Mouse (Mus musculus) forelimb bud, embryonic 11.5 days (tissue): ENCODE measurements around the gene Gm38392.

Experiments used
- DNase-seq: peaks from one replicate; pipeline ENCODE4 v3.0.0-alpha.2; 2012; ENCODE audit warnings: low read depth, low spot score

Gm38392 gene

DNA sequence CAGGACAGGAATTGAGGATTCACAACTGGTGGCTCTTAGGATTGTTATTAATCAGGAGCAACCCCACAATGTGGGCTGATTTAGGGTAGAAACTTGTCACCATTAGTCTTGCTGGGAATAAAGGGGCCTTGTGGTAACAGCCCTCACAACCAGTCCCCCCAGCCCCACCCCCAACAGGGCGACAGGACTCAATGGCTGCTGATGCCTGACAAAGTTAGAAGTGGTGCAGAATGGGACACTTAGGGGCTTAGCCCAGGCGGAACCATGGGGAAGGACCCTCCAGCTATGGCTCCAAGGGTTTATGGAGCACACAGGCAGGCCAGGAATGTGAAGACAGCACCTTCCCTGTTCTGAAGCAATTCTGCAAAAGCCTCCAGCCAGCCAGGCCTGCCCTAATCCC, 51.4 kb downstream of the Gm38392 start:
- DNase-seq, result no peak

DNA sequence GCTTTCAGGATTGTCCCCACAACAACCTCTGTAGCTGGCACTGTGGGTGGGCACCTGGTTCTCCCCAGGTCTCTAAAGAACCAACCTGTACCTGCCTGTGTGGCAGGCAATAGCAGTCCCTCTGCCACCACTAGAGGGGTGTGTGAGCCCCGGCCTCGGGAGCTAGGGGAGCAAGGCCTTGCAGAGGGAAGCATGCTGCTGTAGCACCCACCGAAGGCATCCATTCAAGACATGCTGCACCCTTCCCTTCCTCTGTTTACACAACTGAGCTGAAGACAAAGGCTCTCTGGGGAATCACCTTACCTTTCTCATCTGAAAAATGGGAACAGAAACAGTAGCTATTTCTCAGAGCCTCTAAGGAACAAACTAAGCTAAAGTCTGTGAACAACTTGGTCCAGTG, 51.8 kb downstream of the Gm38392 start:
- DNase-seq, result no peak

DNA sequence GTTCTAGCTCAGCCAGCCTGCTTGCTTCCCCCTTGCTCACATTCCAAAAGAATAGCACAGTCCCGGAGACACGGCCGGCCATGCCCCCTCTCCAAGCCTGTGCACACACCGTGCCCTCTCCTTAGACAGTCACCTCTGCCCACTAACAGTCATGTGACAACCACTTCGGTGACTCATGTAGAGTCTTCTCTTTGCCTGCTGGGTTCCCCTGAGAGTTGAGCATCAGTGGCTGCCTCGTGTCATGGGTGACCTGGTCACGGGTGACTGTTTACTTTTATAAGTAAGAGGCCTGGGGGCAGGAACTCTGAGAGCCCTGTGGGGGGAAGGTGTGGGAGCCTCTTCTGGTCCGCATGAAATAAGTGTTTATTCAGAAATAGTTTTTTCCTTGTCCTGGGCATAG, 53.0 kb downstream of the Gm38392 start:
- no peak for DNase-seq

DNA sequence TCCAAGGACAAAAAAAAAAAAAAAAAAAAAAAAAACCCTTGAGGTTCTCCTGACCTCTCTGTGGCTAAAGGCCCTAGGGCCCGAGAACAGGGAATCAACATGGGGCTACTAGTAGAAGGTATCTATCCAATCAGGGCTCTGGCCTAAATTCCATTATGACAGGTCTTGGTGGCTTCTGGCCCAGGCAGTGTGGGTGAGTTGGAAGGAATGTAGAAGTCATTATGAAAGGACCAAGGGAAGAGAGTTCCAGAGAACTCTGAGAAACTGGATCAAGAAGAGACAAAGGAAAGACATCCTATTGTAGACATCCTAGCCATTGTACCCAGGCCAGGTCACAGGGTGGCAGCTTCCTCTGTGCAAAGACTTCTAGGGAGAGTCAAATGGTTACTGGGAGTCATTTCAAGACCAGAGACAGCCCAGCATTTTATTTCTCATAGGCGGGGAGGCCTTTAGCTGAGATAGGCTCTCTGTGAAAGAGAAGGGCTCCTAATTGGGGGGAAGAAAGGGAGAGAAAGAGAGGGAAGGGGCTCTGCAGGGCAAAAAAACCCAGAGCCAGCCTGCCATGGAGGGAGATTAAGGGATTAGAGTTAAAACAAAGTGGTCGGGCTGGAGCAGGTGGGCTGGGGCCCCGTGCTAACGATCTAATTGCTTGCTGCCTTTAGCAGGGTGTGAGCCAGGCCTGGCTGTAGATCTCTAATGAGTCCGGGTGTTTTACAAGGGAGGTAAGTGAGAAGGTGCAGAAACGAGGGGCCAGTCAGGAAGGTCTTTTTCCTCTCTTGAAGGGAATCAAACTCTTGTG, 54.0 kb downstream of the Gm38392 start:
- DNase-seq, result no peak

DNA sequence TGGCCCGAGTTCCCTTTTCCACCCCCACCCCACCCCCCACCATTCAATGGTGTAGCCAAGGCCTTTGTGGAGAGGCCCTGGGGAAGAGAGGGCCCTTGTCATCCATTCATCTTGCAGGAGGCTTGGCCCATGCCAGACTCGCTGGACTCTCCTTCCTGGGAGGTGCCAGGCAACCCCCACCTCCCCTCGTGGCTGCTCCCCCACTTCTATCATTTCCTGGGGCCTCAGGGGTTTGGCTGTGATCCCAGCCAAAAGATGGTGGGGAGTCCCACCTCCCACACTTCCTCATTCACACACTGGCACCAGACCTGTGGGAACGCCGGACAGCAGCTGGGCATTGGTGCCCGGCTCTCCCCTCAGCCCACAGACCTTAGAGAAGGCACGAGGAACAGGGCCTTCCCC, 54.7 kb downstream of the Gm38392 start:
- DNase-seq, result no peak

DNA sequence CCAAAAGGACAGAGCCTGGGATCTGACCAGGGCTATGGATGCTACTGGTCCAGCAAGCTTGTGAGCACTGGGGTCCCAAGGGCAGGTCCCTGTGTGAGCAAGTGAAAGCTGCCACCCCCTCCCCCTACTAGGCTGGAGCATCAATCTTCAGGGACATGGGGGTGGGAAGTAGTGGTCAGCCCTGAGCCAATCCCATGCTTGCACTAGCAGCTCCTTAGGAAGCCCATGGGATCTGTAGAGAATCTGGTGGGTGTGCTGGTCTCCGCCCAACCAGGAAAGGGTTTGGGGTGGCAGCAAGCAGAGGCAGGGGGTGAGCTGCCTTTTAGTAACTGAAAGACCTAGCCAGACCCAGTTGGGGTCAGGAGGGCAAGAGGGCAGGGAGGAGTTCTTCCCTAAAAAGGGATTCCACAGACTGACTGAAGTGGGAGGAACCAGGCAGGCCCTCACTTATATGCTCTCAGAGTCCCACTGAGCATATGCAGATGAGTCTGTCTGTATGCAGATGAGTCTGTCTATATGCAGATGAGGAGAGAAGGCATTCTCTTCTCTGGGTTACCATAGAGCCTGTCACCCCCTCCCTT, 55.9 kb downstream of the Gm38392 start:
- no peak for DNase-seq

DNA sequence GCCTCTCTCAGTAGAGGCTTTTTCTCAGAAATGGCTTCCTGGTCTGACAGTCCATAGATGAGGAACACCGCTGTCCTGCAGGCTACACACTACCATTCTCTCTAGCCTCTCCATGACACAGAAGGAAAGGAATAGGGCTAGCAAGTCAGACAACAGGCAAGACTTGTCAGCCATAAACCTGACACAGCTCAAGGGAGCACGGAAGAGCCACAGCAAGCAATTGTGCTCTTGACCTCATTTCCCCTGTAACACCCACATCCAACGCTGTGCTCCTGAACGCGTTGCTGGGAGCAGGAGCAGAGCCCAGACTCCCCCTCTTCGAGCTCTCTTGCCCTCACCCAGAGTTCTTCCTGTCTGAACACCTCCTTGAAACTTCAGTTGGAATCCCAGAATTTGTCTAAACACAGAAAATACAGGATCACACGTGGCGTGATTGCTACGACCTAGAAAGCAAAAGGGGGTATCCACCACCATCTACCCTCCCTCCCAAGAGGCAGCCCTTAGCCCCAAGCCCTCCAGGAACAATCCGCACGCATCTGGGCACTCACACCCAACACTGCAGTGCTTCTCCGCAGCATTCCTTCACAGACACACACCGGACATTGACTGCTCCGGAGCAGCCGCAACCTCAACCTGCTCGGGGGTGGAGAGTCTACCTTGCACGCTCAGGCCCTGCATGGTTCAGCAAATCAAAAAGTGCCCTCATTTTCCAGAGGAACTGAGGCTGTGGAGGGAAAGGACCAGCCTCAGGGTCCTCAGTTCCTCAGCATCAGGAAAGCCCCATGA, 56.6 kb downstream of the Gm38392 start:
- no peak for DNase-seq

DNA sequence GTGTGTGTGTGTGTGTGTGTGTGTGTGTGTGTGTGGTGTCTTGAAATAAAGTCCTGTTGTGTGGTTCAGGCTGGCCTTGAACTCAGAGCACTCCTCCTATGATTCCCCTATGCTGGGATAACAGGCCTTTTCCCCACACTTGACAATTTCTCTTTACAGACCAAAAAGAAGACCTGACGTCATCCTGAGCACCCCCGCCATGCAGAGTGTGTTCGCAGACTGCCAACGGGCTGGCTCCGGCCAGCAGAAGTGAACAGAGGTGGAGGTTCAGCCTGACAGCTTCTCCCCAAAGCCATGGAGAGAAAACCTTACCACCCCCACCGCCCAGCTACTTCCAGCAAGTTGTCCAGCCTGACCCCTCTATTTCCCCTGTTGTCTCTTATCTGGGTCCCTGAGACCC, 57.5 kb downstream of the Gm38392 start:
- no peak for DNase-seq

DNA sequence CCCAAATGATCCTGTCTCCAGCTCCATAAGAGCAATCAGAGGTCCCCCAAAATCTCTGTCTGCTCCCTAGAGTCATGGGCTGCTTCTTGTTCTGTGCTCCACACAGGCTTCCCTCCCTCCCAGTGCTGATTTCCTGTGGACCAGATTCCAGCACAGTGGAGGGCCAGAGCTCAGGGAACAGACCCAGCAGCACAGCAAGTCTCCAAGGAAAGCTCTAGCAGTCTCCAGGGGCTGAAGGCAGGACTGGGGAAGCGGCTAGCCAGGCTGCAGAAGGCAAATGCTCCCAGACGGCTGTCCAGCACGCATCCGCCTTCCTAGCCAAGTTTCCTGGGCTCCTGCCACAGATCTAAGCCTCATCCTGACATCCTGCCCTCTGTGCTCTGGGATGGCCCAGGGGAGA, 58.1 kb downstream of the Gm38392 start:
- DNase-seq, result no peak

DNA sequence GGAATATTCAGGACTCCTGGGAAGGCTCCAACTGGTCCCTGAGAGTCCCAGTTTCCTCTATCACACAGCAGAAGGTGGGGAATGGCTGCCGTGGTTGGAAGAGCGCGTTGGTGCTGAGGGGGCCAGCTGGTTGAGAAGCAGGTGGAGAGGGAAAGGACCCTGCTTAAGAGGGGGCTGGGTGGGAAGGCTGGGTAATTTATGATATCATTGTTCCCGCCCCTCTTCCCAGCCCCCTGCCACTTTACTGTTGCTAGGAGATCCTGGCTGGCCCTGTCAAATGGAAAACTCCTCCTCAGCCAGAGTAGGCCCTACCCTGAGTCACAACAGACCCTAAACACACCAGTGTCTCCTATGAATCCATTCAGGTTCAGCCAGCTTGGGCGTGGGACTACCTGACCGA, 59.0 kb downstream of the Gm38392 start:
- no peak for DNase-seq

DNA sequence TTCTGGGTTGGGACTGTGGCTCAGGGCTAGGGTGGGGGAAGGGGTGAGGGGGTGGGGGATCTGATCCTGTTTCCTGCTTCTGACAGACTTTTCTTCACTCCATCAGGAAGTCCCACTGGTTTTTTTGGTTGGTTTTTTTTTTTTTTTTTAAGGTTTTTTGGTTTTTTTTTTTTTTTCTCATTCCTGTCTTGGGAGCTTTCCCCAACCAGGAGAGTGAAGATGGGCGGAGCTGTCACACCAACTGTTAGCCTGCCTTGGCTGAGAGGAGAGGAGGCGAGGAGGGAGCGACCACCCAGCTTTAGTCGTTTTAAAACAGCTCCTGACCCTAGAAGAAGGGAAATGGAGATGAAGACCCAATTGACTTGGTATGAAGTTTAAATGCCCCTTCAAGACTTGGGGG, 59.8 kb downstream of the Gm38392 start:
- no peak for DNase-seq

DNA sequence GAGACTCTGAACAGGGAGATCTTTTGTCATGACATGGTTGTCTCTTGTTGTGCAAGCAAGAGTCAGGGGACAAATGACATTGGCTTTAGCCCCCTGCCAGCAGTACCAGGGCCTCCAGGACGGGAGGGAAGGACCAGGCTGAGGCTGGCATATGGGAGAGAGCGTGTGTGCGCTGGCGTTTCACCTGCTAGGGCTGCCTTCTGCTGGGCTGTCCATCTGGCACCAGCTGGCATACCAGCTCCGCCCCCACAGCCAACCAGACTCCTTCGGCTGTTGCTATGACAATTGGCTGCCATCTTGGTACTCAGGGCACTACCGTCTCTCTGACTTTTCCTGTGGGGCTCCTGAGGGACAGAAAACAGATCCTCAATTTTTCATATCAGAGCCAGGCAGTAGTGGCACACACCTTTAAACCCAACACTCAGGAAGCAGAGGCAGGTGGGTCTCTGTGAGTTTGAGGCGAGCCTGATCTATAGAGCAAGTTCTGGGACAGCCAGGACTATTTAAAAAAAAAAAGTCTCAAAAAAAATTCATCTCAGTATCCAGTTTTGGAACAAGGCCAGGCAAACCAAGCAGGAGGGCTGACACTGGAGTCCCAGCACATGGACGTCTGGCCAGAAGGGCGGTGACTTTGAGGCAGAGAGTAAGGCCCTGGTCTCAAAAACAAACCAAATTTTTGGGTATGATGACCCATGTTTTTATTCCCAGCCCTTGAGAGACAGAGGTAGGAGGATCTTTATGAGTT, 60.7 kb downstream of the Gm38392 start:
- no peak for DNase-seq

DNA sequence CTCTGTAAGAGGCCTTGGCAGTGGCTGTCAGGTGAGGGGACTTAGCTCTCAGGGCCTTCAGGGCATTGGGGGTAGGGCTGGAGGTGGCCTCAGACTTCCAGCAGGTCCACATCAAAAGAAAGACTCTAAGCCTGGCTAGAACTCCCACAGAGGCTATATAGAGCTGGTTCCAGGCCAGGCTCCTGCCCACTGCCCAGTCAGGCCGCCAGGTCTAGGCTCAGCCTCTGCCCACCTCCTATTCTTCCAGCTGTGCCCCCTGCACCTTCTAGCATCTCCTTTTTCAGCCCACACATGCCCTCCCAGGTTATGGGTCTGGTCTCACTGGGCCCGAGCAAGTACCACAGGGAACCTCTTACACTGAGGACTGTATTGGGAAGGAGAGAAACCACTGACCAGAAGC, 62.1 kb downstream of the Gm38392 start:
- DNase-seq, result no peak

DNA sequence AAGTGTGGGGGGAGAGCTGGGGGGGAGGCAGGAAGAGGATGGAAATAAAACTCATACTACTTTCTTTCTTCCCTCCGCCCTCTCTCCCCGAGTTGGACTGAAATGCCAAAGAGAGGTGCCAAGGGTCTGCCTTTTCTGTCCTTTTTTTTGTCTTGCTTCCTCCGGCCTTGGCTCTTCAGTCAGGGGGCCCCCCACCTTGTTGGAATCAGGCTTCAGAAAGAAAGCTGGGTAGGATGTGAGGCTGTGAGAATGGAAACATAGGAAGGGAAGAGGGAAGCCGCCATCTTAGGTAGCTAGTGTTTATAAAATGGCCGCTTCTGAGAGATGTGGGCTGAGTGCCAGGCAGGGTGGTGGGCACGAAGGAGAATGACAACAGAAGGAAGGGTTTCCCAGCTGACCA, 64.6 kb downstream of the Gm38392 start:
- DNase-seq, result no peak

DNA sequence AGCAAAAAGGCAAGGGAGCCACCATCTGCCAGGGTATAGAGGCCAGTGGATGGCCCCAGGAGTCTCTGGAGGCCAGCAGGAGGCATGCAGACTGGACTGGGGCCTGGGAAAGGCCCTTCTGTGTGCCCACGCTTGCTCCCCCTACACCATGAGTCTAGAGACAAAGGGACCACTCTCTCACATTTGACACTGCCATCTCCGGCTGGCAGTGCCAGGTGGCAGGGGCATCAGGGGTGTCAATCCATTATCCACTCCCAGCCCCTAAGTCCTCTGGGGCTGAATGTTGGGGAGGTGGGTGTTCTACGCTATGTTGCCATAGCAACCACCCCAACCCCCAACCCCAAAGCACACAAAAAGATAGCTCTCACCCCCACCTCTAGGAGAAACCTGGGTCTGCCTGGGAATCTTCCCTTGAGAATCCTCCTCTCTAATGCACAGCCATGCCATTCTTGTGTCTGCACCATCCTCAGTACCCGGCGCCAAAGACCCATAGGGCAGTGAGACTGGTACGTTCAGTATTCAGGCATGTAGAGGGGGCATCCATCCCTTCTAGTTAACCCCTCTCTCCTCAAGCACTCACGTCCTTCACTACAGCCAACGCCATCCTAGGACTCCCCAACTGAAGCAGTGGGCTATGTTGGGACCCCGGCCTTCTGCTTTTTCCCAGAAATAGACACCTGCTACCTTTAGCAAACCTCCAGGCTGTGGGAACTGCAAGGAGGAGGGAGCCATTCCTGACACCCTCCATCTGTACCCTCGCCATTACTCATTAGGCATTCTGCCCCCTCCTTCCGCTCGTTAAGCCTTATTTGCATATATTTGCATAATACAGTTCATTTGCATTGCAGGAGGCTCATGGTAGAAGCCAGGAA, 65.3 kb downstream of the Gm38392 start:
- DNase-seq, result no peak

DNA sequence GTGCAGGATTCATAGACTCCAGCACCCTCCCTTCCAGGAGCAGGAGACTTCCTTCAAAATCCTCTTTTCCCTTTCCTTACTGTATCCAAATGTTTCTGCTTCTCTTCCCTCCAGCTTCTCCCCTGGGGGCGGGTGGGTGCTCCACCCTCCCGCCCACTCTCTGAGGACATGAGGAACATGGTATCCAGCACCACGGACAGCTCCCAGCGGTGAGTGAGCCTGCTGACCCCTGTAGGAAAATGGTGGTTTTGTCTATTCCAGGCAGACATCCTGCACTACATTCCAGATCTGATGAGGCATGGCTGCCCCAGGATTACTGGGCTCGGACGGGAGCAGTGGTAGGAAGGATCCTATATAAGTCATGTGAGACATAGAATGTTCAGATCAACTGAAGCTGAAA, 66.2 kb downstream of the Gm38392 start:
- DNase-seq, result peak; percentile 90

DNA sequence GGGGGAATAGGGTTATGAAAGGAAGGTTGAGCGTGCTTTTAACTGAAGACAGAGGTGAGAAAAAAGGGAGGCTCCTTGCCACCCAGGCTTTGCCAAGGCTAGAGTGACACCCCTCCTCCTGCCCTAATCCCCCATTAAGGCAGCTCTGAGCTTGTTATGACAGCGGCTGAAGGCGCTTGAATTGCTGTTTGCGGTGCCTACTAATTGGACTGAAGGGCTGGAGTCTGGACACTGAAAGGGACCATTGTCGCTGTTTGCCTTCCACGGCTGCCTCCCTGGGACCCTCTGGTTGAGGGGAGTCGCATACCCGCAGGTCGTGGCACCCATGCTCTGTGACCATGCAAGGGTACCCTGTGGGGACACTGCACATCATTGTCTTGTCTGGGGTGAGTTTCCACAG, 67.1 kb downstream of the Gm38392 start:
- DNase-seq, result no peak

DNA sequence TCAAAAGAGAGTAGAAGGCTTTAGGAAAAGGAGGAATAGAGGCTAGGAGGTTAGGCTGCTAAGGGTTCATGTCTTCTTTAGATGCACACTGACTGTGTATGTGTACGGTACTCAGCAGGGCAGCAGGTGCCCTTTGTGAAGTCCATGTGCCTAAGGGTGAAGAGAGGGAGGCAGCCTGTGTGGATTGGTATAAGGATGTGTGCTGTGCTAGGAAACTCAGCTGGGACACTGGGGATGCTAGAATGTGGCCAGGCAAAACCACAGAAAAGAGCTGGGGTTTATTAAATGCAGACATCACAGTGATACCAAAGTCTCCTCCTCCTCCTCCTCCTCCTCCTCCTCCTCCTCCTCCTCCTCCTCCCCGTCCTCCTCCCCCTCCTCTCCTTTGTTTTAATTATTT, 69.3 kb downstream of the Gm38392 start:
- DNase-seq, result no peak

DNA sequence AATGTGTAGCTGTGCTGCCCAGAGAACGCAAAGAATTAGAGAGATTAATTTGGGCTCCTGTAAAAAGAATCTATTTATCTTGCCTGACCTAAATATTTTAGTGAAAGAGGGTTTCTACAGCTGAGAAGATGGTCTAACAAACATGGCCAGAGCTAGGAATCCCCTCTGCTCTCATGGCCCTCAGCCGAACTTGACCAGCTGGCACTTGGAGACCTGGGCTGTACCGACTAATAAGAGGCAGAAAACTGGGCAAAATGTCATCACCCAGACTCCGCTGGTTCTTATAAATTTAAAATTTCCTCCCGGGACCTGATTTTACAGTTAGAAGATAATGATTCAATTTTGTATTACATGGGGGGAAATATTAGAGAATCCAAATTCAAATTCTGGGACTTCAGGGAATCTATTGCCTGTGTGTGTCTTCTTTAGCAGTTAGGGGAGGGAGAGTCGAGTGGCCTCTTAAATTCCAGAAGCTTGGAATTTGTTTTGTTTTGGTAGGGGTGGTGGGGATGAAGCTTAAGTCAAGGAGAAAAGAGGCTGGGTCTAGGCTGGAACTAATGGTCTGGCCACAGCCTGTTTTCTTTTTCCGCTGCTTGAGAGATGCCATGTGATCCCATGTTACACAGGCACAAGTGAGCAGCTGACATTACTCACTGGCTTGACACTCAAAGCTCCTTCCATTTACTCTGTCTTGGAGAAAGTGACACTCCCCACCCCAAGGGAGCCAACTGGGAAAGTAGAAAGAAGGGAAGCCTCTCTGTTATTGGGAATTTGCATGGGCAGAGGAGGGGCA, 70.3 kb downstream of the Gm38392 start:
- DNase-seq, result no peak

DNA sequence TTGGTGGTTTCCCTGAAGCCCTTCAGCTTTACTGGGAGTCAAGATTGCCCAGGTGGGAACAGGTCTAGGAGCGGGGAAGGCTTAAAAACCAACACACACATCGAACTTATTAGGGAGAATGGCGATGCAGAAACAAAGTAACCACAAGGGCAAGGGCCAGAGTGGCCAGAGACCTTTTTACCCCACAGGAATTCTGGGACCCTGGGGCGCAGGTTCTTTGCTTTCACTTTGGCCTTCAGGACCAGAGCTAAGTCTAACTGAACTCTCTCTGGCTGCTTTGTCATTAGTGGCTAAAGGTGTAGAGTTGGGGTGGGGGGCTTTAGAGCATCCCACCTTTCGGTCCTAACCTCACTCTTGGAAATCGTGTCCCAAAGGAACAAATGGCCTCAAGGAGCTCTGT, 70.9 kb downstream of the Gm38392 start:
- DNase-seq, result no peak
